Mouse (Mus musculus): ENCODE measurements around the gene Slc22a22.

DNA sequence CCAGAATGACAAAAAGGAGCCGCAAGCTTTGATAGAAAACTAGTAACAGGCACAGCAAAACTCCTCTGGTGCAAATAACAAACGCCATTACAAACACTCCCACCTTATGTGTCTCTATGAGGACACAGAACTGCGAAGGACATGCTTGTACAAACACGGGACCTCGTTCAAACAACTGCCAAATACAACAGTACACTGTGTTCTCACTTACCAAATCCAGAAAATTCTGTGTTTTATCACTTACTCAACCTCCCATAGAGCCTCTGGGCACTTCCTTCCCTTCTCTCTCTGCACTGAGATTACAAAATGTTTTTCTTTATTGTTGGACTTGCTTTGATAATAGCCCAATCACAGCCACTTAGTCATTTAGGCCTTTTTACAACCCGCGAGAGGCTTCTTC lies 97.0 kb downstream of the Slc22a22 start:
- TF ChIP-seq CTCF (IDR thresholded peaks at IDR 0.05; ENCODE audit: low read depth, low read length) (no peak), GATA1 (IDR thresholded peaks at IDR 0.05; ENCODE audit: borderline replicate concordance, low read length) (no peak), GATA2 (IDR thresholded peaks at IDR 0.05; ENCODE audit: borderline replicate concordance, low read depth, low read length) (no peak)

Measured in G1E (cell line).